Mouse (Mus musculus) liver, adult 10 weeks (tissue): ENCODE data around the gene Dolk. TPM values are rescaled to one million over a fixed set of nuclear protein-coding genes. Genes with fewer than 3 reads are reported as not detected.

Experiments
- polyA plus RNA-seq: library from polyadenylated mRNA; stranded (reverse); fragments of 350-450 nt; fragmentation: Illumina TruSeq; extraction: RNeasy Lipid Tissue Mini Kit (QIAGEN cat#74804); gene quantifications from one replicate; pipeline ENCODE4 v1.2.3, GENCODE M21; 2014; ENCODE audit warnings: low read depth, low replicate concordance

Gene Dolk
- polyA plus RNA-seq, result 5.8 TPM

DNA sequence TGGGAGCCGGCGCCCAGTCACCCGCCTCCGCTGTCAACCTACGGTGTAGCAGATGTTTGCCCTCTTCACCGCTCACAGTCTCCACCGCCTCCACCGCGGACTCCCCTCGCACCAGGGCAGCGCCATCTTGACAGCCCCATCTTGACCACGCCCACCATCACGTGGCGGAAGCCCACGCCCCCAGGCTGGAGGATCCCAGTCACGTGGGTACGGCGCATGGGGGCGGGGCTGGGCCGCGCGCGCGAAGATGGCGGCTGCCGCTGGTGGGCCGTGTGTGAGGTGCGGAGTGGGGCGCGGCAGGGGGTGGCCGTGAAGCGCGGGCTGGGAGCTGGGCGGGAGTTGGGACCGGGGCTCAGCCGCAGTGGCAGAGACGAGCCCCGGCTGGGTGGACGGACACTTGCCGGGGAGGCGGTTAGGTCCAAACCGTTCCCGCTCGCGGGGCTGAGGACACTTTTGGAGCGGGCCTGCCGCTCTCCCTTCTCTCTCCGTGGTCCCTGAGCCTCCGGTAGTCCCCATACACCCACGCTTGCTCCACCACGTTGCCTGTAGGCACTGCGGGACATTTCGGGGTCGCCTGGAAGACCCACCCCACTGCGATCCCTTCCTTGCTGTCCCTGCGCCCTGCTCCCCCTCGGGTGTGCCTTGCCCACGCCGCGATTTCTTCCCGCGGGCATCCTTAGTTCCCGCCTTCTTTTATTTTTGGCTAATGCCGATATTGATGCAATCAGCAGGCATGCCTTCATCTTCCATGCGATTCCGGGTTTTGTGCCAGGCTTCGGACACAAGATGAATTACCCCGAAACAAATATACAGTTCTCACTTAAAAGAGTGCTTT, at the start of gene Dolk, which contains the start of gene Nup188:
TSS of gene Dolk (minus strand) at position 143 of the 835 bp plus-strand sequence.
TSS of gene Nup188 (plus strand) at position 206 of the 835 bp plus-strand sequence.

DNA sequence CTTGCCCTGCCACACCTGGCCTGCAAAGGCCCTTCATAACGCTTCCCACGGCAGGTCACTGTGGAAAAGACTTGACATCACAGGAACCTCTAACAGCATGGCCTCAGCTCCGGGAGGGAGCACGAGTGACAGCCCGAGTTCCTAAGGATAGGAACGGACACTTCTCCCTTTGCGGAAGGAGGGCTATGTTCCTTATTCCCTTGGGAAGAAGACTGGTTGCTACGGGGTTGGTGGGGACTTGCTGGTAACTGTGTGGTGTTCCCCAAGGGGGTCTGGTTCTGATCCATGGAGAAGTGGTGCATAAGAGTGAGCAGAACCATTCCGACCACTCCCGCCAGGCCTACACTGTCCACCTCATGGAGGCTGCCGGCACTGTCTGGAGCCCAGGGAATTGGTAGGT, 5.4 kb downstream of the Dolk start, which contains the start of gene Gm28038:
TSS of gene Gm28038 (plus strand) at position 301 of the 400 bp plus-strand sequence.

DNA sequence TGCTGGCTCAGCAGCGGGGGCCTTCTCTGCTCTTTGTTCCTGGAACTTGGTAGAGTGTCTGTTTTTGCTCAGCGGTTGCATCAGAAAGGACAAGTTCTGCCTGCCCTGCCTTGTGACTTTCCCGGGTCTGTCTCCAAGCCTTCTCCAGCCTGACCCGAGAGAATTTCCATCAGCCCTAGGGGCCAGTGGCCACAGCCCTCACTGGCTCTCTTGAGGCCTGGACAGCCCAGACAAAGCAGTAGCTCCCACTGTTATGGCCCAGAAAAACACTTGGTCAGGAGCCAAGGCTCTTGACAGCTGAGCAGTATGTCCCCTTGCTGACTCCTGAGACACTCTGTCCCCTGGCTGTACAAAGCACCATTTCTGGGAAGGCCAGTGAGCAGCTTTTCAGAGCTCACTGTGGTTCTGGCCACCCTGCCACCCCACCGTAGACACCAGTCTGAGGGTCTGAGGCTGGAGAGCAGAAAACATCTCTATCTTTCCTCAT, 20.3 kb downstream of the Dolk start, which contains the start of gene Phyhd1:
TSS of gene Phyhd1 (plus strand) at position 437 of the 487 bp plus-strand sequence.

DNA sequence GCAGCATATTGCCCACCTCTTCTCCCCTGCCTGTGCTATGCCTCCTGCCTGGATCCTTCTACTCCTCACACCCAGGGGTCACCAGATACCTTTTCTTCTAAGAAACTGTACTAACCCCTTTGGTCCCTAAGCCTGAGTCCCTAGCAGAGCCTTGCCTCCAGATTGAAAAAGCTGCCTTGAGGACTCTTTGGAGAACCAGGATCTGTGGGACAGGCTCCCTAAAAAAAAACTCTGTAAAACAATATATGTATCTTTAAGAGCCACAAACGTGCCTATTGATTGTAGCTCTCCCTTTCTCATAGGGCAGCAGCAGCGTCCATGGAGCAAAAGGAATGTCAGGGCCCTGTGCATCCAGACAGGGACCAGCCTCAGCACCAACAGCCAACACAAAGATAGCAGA, 45.9 kb downstream of the Dolk start, which contains the start of gene Gm28035:
TSS of gene Gm28035 (plus strand) at position 301 of the 400 bp plus-strand sequence.

DNA sequence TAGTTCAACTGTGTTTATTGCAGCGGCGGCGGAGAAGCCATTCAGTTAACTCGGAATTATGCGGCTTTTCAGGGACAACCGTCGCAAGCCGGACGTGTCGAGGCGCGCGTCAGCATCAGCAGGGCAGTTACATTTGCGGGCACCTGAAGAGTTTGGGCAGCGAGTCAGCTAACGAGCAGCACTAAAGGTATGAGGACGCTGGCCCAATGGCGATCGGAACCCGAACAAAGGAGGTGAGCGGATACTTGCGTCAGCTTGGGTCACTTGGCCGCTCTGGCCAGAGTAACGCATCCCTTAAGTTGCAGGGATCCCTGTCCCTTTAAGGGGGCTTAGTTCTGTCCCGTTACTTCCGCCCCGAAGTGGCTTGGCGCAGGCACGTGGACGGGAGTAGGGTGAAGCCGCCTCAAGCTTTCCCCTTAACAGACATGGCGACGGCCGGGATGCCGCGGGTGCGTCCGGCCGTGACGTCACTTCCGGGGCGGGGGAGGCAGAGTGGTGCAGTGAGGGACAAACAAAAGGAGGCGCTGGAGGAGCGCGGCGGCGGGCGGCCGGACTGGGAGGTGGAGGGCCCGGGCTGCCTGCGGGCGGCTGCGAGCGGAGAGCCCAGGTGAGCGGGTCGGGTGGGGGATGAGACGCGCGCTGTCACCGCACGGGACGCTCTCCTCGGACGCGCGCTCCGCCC, 48.8 kb downstream of the Dolk start, which contains the start of gene Lrrc8a:
TSS of gene Lrrc8a (plus strand) at position 517 of the 682 bp plus-strand sequence.

Other genes starting within 250 kb of the Dolk start
- 0.34 TPM for gene Wdr34, start 237.5 kb downstream of the Dolk start, polyA plus RNA-seq
- gene Set, start 229.0 kb downstream of the Dolk start, polyA plus RNA-seq, result 144 TPM
- not detected for gene Pkn3, start 208.7 kb downstream of the Dolk start, polyA plus RNA-seq
- gene Zdhhc12, start 192.7 kb downstream of the Dolk start, polyA plus RNA-seq, result 2.7 TPM
- gene Zer1, start 161.7 kb downstream of the Dolk start, polyA plus RNA-seq, result 2.0 TPM
- 6.5 TPM for gene Tbc1d13, start 152.6 kb downstream of the Dolk start, polyA plus RNA-seq
- gene Endog, start 114.8 kb downstream of the Dolk start, polyA plus RNA-seq, result 0.64 TPM
- 0.53 TPM for gene Spout1, start 107.9 kb downstream of the Dolk start, polyA plus RNA-seq
- gene Kyat1, start 80.5 kb downstream of the Dolk start, polyA plus RNA-seq, result 13.5 TPM
- 3.3 TPM for gene Lrrc8a, start 48.6 kb downstream of the Dolk start, polyA plus RNA-seq
- 0.26 TPM for gene Gm28035, start 45.8 kb downstream of the Dolk start, polyA plus RNA-seq
- gene Phyhd1, start 20.1 kb downstream of the Dolk start, polyA plus RNA-seq, result 72.7 TPM
- not detected for gene Gm28038, start 5.3 kb downstream of the Dolk start, polyA plus RNA-seq
- 1.1 TPM for gene Nup188, start 63 bp upstream of the Dolk start, polyA plus RNA-seq
- gene Sh3glb2, start 73.0 kb upstream of the Dolk start, polyA plus RNA-seq, result 1.8 TPM
- gene Miga2, start 77.9 kb upstream of the Dolk start, polyA plus RNA-seq, result 2.6 TPM
- gene Dolpp1, start 105.9 kb upstream of the Dolk start, polyA plus RNA-seq, result 1.2 TPM
- 7.4 TPM for gene Crat, start 129.5 kb upstream of the Dolk start, polyA plus RNA-seq
- 3.8 TPM for gene Ptpa, start 129.7 kb upstream of the Dolk start, polyA plus RNA-seq
- not detected for gene Ier5l, start 187.9 kb upstream of the Dolk start, polyA plus RNA-seq